In genomic region chr8:86882568-86883478, GRCm38 (mm10) we compare ENCODE assay signal across 9 mouse cellular contexts. TPM values are rescaled to one million over a fixed set of nuclear protein-coding genes. Genes with fewer than 3 reads are reported as not detected.
DNase-seq lines count a peak whose midpoint lies in the region; ATAC-seq and TF ChIP-seq lines count a peak whose summit lies in the region.
"Had no signal": no experiment of that assay in that cellular context is flagged by ENCODE, and none has a peak within 500 bp of the region (broad histone marks: within the 10 kb centered on the region; RNA-seq: fewer than 3 reads in every experiment).

No protein-coding gene starts in this region.

- no peaks in the 10 kb centered on the region for H3K27me3 ChIP-seq in C2C12 (ENCODE audit: control insufficient read depth, insufficient read depth, insufficient read length)
- no peaks in the 10 kb centered on the region for H3K27me3 ChIP-seq in forebrain, embryonic 12.5 days
- H3K27me3 ChIP-seq in liver, embryonic 14.5 days (ENCODE audit: control insufficient read depth, insufficient read depth, low read length) = no peaks in the 10 kb centered on the region

- ATAC-seq in forebrain, embryonic 12.5 days (ENCODE audit: low FRiP score) = no peak
- ATAC-seq in liver, embryonic 14.5 days (ENCODE audit: insufficient read depth) = no peak

- peak overlapping the region; percentile 90 for H3K4me2 ChIP-seq in forebrain, embryonic 12.5 days
- peak overlapping the region; percentile 93 for H3K4me2 ChIP-seq in liver, embryonic 14.5 days (ENCODE audit: low read depth)

- peaks cover 23% of the 10 kb centered on the region for H3K4me1 ChIP-seq in forebrain, embryonic 12.5 days
- H3K4me1 ChIP-seq in liver, embryonic 14.5 days (replicated peaks; ENCODE audit: control insufficient read depth in 2 of 2, insufficient read depth in 2 of 2, low read length in 1 of 2) = peaks cover 12 to 32% of the 10 kb centered on the region in 2 experiments

- H3K27ac ChIP-seq in gastrocnemius, adult 2 months = peak overlapping the region; percentile 92
- no peak overlapping the region for H3K27ac ChIP-seq in forebrain, embryonic 12.5 days
- no peak overlapping the region for H3K27ac ChIP-seq in liver, embryonic 14.5 days

- H3ac ChIP-seq in C2C12 (ENCODE audit: control insufficient read depth, insufficient read length, low read depth) = no peak overlapping the region

- peaks cover 72% of the 10 kb centered on the region for H3K79me2 ChIP-seq in C2C12 (ENCODE audit: control insufficient read depth, insufficient read depth)

- no peak overlapping the region for H3K9ac ChIP-seq in forebrain, embryonic 12.5 days
- H3K9ac ChIP-seq in liver, embryonic 14.5 days (replicated peaks) = no peak overlapping the region

- peaks cover 10% of the 10 kb centered on the region for H3K36me3 ChIP-seq in C2C12 (ENCODE audit: control insufficient read depth, insufficient read depth)
- peaks cover 6% of the 10 kb centered on the region; the same call in 1 of the 2 replicates for H3K36me3 ChIP-seq in forebrain, embryonic 12.5 days (replicated peaks)
- H3K36me3 ChIP-seq in liver, embryonic 14.5 days (replicated peaks; ENCODE audit: control insufficient read depth, insufficient read depth, low read depth) = no peaks in the 10 kb centered on the region

- peaks cover 62% of the 10 kb centered on the region for H3K79me3 ChIP-seq in C2C12 (ENCODE audit: low read depth)

- TF ChIP-seq CTCF in gastrocnemius, adult 2 months (IDR thresholded peaks at IDR 0.05) = no peak
- no peak for TF ChIP-seq CTCF in C2C12 (IDR thresholded peaks at IDR 0.05; ENCODE audit: control insufficient read depth, insufficient read depth, insufficient read length)
- TF ChIP-seq CTCF in liver, embryonic 14.5 days (IDR thresholded peaks at IDR 0.05; ENCODE audit: low read depth) = no peak

- 80% methylated on average over 11 of the region's 11 CpGs for WGBS in forebrain, embryonic 12.5 days
- 57% methylated on average over 11 of the region's 11 CpGs for WGBS in liver, embryonic 14.5 days (ENCODE audit: insufficient replicate concordance)

- DNase-seq in gastrocnemius, adult 2 months = no peak
- no peak for DNase-seq in gastrocnemius, adult 18-20 months (ENCODE audit: low spot score)
- DNase-seq in liver, embryonic 14.5 days (ENCODE audit: low read depth in 3 of 3, low spot score in 3 of 3) = no peak
- DNase-seq in spleen, postnatal 14 days (ENCODE audit: low spot score in 2 of 2) = no peak
- no peak for DNase-seq in layer of hippocampus, postnatal 14 days (ENCODE audit: low spot score in 2 of 2)
- no peak for DNase-seq in layer of hippocampus, adult 9-10 months (ENCODE audit: low spot score)
- DNase-seq: cerebellum, postnatal 25 days had no signal

- H3K9me3 ChIP-seq in forebrain, embryonic 12.5 days = no peaks in the 10 kb centered on the region
- no peaks in the 10 kb centered on the region for H3K9me3 ChIP-seq in liver, embryonic 14.5 days (ENCODE audit: control insufficient read depth, low read length)

- TF ChIP-seq EP300 in liver, embryonic 14.5 days (IDR thresholded peaks at IDR 0.05; ENCODE audit: low read depth) = no peak

- H3K4me3 ChIP-seq in gastrocnemius, adult 2 months = peak overlapping the region; percentile 86
- peak overlapping the region; percentile 18 for H3K4me3 ChIP-seq in C2C12 (ENCODE audit: insufficient read depth, poor library complexity, severe bottlenecking)
- peak overlapping the region; percentile 97; the same call in 1 of the 2 replicates for H3K4me3 ChIP-seq in forebrain, embryonic 12.5 days (replicated peaks)
- H3K4me3 ChIP-seq in liver, embryonic 14.5 days (ENCODE audit: insufficient read depth in 1 of 2, low read depth in 2 of 2, low read length in 2 of 2) = peak overlapping the region in 1 of 2 experiments; percentile 86; a peak in 3 of 4 replicates

- intact Hi-C loops in gastrocnemius, adult 2 months (cut with DNase I) = no loop called here

TF ChIP-seq in C2C12, 6 proteins besides CTCF, POLR2A, EP300 and RAD21:
- TF ChIP-seq MYOD1 (IDR thresholded peaks at IDR 0.05; ENCODE audit: control insufficient read depth, insufficient read length, low read depth) (no peak), FOSL1 (IDR thresholded peaks at IDR 0.05; ENCODE audit: insufficient read depth, low read length, poor library complexity, severe bottlenecking) (no peak), USF1 (IDR thresholded peaks at IDR 0.05; ENCODE audit: low read depth) (no peak), CEBPB (IDR thresholded peaks at IDR 0.05; ENCODE audit: low read depth) (no peak), MYOG (IDR thresholded peaks at IDR 0.05; ENCODE audit: control insufficient read depth, extremely low read depth, insufficient read length) (no peak), MAX (IDR thresholded peaks at IDR 0.05) (no peak)

RNA-seq across cellular contexts. Expression of gene N4bp1, which starts 2.2 kb away (rescaled TPM):
- total RNA-seq in gastrocnemius, adult 2 months (2021) = 10 to 100 TPM; 16.6 to 18.2 TPM
- total RNA-seq in gastrocnemius, adult 18-20 months (2021) = 10 to 100 TPM; 16.4 to 18.2 TPM
- polyA plus RNA-seq in C2C12 (2012; fragmentation: generic; extraction: Trizol) = 6.4 TPM
- 12.4 and 12.7 TPM in 2 replicates for polyA plus RNA-seq in forebrain, embryonic 12.5 days (2016; fragmentation: Nextera tagmentation; extraction: Ambion mirVana)
- polyA plus RNA-seq in liver, embryonic 14.5 days (2012; rRNA removed) = 2.7 and 3.1 TPM in 2 replicates
- polyA plus RNA-seq in liver, embryonic 14.5 days (2014; fragmentation: Nextera tagmentation; extraction: Ambion mirVana) = 2.1 and 2.8 TPM in 2 replicates
- 10 to 100 TPM; 24.8 to 27.5 TPM for total RNA-seq in layer of hippocampus, postnatal 14 days (2021)
